Mouse (Mus musculus): ENCODE data around the gene Taar8c. TPM values are rescaled to one million over a fixed set of nuclear protein-coding genes. Genes with fewer than 3 reads are reported as not detected.

Gene Taar8c
- not detected in 2 replicates for polyA plus RNA-seq (2021; fragmentation: Nextera tagmentation)
- long read RNA-seq, experiment 1, result 0 reads
- long read RNA-seq, experiment 2, result 0 reads

DNA sequence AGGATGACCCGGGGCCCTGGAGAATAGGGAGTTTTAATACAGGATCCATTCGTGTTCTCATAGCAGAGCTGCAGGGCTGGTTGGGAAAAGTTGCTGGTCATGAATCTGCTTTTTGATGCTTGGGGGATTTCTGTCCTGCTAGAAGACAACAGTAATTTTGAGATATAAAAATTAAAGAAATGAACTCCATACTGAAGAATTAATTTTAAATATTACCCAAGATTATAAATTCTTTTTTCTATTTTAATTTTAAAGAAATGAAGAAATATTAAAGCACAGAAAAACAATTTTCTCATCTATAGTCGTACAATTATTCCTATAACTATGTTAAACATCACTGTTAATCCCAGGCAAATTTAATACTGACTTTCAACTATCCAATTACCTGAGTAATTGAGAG lies at the start of gene Taar8c:
Gene Taar8c, minus strand, starts transcription at position 101 of the 400 bp plus-strand sequence.

DNA sequence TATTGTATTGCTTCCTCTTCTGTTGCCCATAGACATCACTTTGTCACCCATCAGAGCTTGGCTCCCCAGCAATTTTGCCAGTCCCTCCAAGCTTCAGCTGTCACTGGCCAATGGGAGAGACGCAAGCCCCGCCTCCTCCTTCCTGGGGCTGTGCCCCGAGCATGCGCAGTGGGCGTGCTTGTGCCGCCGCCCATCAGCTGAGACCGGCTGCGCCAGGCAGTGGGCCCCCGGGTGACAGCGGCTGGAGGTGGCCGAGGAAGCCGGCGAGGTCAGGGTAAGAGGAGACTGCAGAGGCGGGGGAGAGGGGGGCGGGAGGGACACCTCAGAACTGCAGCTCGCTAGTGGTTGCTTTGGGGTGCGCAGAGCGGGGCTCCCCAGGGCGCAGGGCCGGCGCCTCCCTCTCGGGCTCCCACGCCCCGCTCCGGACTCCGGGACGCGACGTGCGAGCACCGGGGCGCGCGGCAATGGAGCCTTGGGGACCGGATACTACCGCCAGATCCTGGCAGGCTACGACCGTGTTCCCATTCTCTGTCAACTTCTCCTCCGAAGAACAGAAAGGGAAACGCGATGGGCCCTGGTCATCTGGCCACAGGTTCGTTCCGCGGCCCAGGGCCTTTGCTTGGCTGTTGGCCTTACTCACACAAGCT lies 47.5 kb upstream of the Taar8c start, which contains the start of gene Stx7:
Gene Stx7, plus strand, starts transcription at position 168 of the 647 bp plus-strand sequence.

GRCm38 (mm10) chr10:24109434-24109833 lies 7.7 kb upstream of the Taar8c start, which contains the start of gene Taar9:
Gene Taar9, minus strand, starts transcription at chr10:24109534.

DNA sequence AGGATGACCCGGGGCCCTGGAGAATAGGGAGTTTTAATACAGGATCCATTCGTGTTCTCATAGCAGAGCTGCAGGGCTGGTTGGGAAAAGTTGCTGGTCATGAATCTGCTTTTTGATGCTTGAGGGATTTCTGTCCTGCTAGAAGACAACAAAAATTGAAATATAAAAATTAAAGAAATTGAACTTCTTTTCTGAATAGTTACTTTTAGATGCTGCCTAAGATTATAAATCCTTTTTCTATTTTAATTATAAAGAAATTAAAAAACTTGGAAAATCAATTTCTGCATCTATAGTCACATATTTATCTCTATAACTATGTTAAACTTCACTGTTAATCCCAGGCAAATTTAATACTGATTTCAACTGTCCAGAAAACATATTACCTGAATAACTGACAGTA lies 9.5 kb downstream of the Taar8c start, which contains the start of gene Taar8b:
Gene Taar8b, minus strand, starts transcription at position 101 of the 400 bp plus-strand sequence.

GRCm38 (mm10) chr10:24076200-24076599 lies 25.5 kb downstream of the Taar8c start, which contains the start of gene Taar8a:
Gene Taar8a, plus strand, starts transcription at chr10:24076500.

Other genes starting within 250 kb of the Taar8c start
- gene Vnn1, start 207.2 kb downstream of the Taar8c start, polyA plus RNA-seq (2021; fragmentation: Nextera tagmentation), result 0.30 and 0.70 TPM in 2 replicates
- not detected in 2 replicates for gene Taar1, start 181.6 kb downstream of the Taar8c start, polyA plus RNA-seq (2021; fragmentation: Nextera tagmentation)
- not detected in 2 replicates for gene Taar2, start 163.3 kb downstream of the Taar8c start, polyA plus RNA-seq (2021; fragmentation: Nextera tagmentation)
- gene Taar3, start 152.4 kb downstream of the Taar8c start, polyA plus RNA-seq (2021; fragmentation: Nextera tagmentation), result not detected in 2 replicates
- gene Taar4, start 141.4 kb downstream of the Taar8c start, polyA plus RNA-seq (2021; fragmentation: Nextera tagmentation), result not detected in 2 replicates
- not detected in 2 replicates for gene Taar5, start 131.2 kb downstream of the Taar8c start, polyA plus RNA-seq (2021; fragmentation: Nextera tagmentation)
- gene Taar6, start 116.3 kb downstream of the Taar8c start, polyA plus RNA-seq (2021; fragmentation: Nextera tagmentation), result not detected in 2 replicates
- not detected in 2 replicates for gene Taar7a, start 108.4 kb downstream of the Taar8c start, polyA plus RNA-seq (2021; fragmentation: Nextera tagmentation)
- not detected in 2 replicates for gene Taar7b, start 102.0 kb downstream of the Taar8c start, polyA plus RNA-seq (2021; fragmentation: Nextera tagmentation)
- gene Taar7d, start 74.7 kb downstream of the Taar8c start, polyA plus RNA-seq (2021; fragmentation: Nextera tagmentation), result not detected in 2 replicates
- not detected in 2 replicates for gene Taar7e, start 64.3 kb downstream of the Taar8c start, polyA plus RNA-seq (2021; fragmentation: Nextera tagmentation)
- gene Taar7f, start 52.4 kb downstream of the Taar8c start, polyA plus RNA-seq (2021; fragmentation: Nextera tagmentation), result not detected in 2 replicates
- gene Taar8a, start 25.4 kb downstream of the Taar8c start, polyA plus RNA-seq (2021; fragmentation: Nextera tagmentation), result not detected in 2 replicates
- gene Taar8b, start 9.6 kb downstream of the Taar8c start, polyA plus RNA-seq (2021; fragmentation: Nextera tagmentation), result not detected in 2 replicates
- not detected in 2 replicates for gene Taar9, start 7.6 kb upstream of the Taar8c start, polyA plus RNA-seq (2021; fragmentation: Nextera tagmentation)
- gene Stx7, start 47.4 kb upstream of the Taar8c start, polyA plus RNA-seq (2021; fragmentation: Nextera tagmentation), result 155 and 242 TPM in 2 replicates
- 3.2 TPM in 2 replicates for gene Moxd1, start 121.6 kb upstream of the Taar8c start, polyA plus RNA-seq (2021; fragmentation: Nextera tagmentation)

Measured in left cerebral cortex, adult 6 months (tissue).